Mouse (Mus musculus) liver, adult (tissue): ENCODE data around the gene Batf.

Source experiments
- GATA4 ChIP-seq: IDR thresholded peaks from 2 replicates; pipeline ENCODE4 v1.6.1; 2014; ENCODE audit warnings: mild to moderate bottlenecking, low read length; ENCODE audit not compliant: insufficient replicate concordance

Gene Batf

DNA sequence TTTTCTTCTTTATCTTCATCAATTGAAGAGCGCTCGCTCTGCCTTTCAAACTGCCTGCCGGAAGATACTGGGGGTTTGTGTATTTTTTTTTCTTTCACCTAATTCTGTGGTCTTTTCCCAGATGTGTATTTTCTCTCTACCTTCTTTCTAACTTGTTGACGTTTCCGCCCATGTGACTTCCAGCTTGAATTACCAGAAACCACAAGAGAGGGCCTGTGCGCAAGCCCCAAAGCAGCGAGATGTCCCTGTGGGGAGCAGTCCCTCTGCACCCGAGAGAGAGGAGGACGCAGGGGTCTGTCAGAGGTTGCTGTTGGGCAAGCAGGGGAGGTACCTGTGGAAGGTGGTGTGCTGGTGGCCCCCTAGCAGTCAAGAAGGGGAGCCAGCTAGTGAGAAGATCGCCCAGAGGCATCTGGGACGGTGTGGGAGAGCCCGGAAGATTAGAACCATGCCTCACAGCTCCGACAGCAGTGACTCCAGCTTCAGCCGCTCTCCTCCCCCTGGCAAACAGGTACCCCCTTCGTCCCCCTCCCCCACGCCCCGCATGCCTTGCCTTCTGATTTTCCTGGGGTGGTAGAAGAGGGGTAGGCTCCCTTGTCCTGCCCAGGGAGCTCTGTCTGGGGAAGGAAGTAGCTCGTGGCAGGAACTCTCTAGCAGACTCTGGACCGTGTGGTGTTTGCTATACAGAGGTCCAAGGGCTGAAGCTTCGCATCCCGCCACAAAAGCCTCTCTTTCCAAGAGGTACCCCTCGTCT is at the start of gene Batf:
Gene Batf, plus strand, starts transcription at position 204 of the 751 bp plus-strand sequence.
- TF ChIP-seq GATA4: no peak

- TF ChIP-seq GATA4: no peak
Measured at GRCm38 (mm10) chr12:85637932-85638331, 48.5 kb upstream of the Batf start.

GRCm38 (mm10) chr12:85638541-85639325 is 47.7 kb upstream of the Batf start:
- TF ChIP-seq GATA4: no peak

GRCm38 (mm10) chr12:85639326-85640008 is 47.0 kb upstream of the Batf start:
- no peak for TF ChIP-seq GATA4

DNA sequence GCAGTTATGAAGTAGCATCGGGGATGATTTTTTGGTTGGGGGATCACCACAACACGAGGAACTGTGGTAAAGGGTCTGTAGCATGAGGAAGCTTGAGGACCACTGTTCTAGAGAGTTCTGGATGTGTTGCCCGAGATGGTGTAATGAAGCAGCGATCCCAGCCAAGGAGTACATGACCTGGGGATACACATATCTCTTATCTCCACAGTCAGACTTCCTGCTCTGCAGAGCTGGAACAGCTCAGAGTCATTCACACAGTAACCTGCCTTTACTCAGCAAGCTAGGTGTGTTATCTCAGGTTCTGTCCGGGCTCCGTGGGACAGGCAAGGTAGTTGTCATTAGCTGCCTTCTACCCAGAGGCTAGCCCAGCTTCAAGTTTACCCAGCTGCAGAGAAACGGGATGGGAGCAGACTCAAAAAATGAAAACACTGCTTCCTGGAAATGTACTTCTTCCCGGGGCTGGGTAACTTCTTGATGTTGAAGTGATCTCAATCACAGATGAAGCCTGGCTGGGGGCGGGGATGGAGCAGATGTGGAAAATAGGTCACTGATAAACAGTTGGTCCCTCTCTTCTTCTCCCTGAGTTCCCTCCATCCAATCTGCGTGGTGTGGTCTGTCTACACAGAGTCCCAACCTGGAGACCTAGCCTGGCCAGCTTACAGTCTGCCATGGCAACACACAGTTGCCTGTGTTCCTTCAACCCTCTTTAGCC is 45.5 kb upstream of the Batf start:
- TF ChIP-seq GATA4: no peak

DNA sequence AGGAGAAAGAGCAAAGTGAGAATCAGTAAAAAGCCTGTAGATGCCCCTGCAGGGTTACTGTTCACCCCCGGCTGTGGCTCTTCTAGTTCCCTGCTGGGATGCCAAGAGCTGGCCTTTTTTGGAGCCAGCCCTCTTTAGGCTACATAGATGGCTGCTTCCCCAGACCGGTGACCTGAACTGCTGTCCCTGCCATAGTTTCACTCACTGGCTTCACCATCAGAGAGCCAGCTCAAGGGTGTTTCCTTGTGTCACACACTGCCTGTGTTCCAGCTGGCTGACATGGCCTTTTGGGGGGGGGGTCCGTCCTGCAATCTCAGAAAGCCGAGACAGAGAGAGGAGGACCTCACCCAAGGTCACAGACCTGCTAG is 44.9 kb upstream of the Batf start:
- no peak for TF ChIP-seq GATA4

- TF ChIP-seq GATA4: no peak
Measured at GRCm38 (mm10) chr12:85643735-85644134, 42.7 kb upstream of the Batf start.

DNA sequence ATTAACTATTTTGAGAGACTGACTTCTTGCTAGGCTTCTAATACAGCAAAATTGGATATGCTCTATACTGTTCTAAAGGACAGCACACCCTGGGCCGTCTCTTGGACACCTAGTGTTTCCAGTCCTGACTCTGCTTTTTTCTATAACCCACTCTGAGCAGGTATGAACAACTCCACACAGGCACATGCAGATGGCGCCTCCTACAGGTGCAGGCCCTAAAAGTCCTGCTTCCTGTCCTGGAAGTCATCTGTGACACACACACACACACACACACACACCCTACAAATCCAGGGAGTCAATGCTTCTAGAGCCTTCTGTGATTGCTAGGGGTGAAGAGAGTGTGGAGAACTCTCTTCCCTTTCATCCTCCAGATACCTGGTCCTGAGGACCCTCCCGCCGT is 40.8 kb upstream of the Batf start:
- TF ChIP-seq GATA4: no peak

- no peak for TF ChIP-seq GATA4
Measured at GRCm38 (mm10) chr12:85647346-85647745, 39.1 kb upstream of the Batf start.

DNA sequence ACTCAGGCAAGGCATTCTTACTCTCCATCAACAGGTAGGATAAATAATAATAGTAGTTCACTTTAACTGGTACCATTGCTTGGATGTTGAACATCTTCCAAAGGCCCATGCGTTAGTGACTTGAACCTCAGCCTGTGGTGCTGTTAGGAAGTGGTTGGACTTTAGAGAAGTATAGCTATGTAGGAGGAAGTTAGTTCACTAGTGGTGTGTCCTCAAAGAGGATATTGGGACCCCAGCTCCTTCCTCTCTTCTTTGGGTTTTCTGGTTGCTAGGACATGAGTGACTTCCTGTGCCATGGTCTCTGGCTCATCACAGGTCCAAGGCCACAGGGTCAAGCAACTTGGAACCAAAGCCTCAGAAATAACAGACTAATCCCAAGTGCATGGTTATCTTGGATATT is 38.5 kb upstream of the Batf start:
- TF ChIP-seq GATA4: no peak

DNA sequence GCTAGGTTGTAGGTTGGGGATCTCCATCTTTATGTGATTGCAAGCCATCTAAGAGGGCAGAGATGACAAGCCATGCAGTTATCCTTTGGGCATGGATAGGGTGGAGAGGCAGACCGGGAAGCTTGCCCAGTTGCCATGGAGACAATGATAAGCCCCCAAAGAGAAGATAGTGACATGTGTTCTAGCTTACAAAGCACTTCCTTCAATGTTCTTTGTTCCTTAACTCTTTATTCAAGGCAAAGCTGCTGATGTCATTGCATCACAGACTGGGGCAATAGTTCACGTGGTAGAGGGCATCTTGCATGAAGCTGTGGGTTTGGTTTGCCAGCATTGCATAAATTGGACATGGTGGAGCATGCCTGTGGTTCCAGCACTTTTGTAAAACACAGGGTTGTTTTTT is 27.1 kb upstream of the Batf start:
- TF ChIP-seq GATA4: peak; percentile 62; the same call in 1 of the 2 replicates

DNA sequence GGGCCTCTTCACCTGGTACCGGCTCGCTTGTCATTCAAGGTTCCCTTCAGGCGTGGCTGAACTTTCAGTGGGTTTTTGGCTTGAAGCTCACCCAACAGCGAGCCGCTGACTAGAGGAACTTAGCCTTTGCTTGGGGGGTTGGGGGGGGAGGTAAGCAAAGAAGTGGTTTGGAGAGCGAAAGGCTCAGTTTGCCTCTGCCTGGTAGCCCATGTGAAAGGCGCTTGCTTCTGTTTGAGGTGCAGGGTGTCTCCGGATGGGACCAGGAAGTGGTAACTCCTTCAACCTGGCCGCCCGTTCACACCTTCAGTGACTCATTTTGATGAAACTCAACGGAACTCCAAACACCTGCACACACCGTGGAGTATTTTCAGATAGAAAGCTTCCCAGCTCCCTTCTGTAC is 25.6 kb upstream of the Batf start:
- no peak for TF ChIP-seq GATA4

GRCm38 (mm10) chr12:85662896-85663295 is 23.6 kb upstream of the Batf start:
- TF ChIP-seq GATA4: no peak

GRCm38 (mm10) chr12:85666112-85666511 is 20.4 kb upstream of the Batf start:
- TF ChIP-seq GATA4: no peak

DNA sequence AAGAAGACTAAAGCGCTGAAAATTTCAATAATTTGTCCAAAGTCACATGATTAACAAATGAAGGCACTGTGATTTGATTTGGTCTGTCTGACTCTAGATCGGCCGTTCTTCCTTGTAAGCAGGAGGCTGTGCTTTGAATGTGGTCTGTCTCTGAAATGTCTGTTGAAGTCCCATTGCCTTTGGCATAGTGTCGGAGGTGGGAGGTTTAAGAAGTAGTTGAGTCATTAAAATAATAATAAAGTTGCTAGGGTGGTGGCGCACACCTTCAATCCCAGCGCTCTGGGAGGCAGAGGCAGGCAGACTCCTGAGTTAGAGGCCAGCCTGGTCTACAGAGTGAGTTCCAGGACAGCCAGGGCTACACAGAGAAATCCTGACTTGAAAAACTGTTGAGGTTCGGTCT is 19.4 kb upstream of the Batf start:
- no peak for TF ChIP-seq GATA4
